Mouse (Mus musculus) embryonic facial prominence, embryonic 15.5 days (tissue): ENCODE data around the gene Vmn1r223. TPM values are rescaled to one million over a fixed set of nuclear protein-coding genes. Genes with fewer than 3 reads are reported as not detected.
"Not testable (repeated sequence)": the region's sequence is repeated elsewhere in the genome, so short reads cannot be mapped to it uniquely, and the experiment has no call there.

ENCODE experiments used
- ATAC-seq: fragments of 200-750 bp; cut with Nextera tagmentation; 2 replicates; pipeline ENCODE4 v1.8.0; 2017; ENCODE audit warnings: low read depth, moderate TSS enrichment; ENCODE audit not compliant: insufficient number of reproducible peaks, low FRiP score, low TSS enrichment
- H3K27ac ChIP-seq: fragments of 300-500 bp; sonication (generic); replicated peaks from 2 replicates; pipeline ENCODE4 v1.5.1; 2015; ENCODE audit warnings: mild to moderate bottlenecking, inconsistent platforms
- H3K27me3 ChIP-seq: fragments of 300-500 bp; sonication (generic); 2 replicates; pipeline ENCODE4 v1.6.1; 2015; ENCODE audit warnings: inconsistent platforms
- H3K36me3 ChIP-seq: fragments of 300-500 bp; sonication (generic); 2 replicates; pipeline ENCODE4 v1.6.1; 2015; ENCODE audit warnings: mild to moderate bottlenecking, inconsistent platforms
- H3K4me1 ChIP-seq: fragments of 300-500 bp; sonication (generic); 2 replicates; pipeline ENCODE4 v1.6.1; 2015; ENCODE audit warnings: inconsistent platforms
- H3K4me2 ChIP-seq: fragments of 300-500 bp; sonication (generic); replicated peaks from 2 replicates; pipeline ENCODE4 v1.6.1; 2015; ENCODE audit warnings: mild to moderate bottlenecking, inconsistent platforms
- H3K4me3 ChIP-seq: fragments of 300-500 bp; sonication (generic); replicated peaks from 2 replicates; pipeline ENCODE4 v1.5.1; 2015; ENCODE audit warnings: mild to moderate bottlenecking, inconsistent platforms
- H3K9ac ChIP-seq: fragments of 300-500 bp; sonication (generic); 2 replicates; pipeline ENCODE4 v1.6.1; 2015; ENCODE audit warnings: inconsistent platforms
- H3K9me3 ChIP-seq: fragments of 300-500 bp; sonication (generic); replicated peaks from 2 replicates; pipeline ENCODE4 v1.6.1; 2016; ENCODE audit warnings: inconsistent platforms
- WGBS: fragments of 180-500 bp; shearing (Covaris S2); methylation state at CpG from one replicate; pipeline ENCODE4 v1.1.7; 2015; 5-methylcytosine and 5-hydroxymethylcytosine counted together
- polyA plus RNA-seq: library from polyadenylated mRNA; unstranded; fragments of >200 nt; fragmentation: Nextera tagmentation; extraction: Ambion mirVana; gene quantifications from 2 replicates; pipeline ENCODE4 v1.2.1, GENCODE M21; 2015

Gene Vmn1r223
- not detected in 2 replicates for polyA plus RNA-seq

GRCm38 (mm10) chr13:23246834-23247233, at the start of gene Vmn1r223:
TSS of gene Vmn1r223 (plus strand) at chr13:23247134.
- not testable (repeated sequence) for H3K4me2 ChIP-seq, H3K27me3 ChIP-seq, ATAC-seq, H3K36me3 ChIP-seq, H3K4me1 ChIP-seq, H3K9me3 ChIP-seq, H3K4me3 ChIP-seq, H3K9ac ChIP-seq, H3K27ac ChIP-seq
- 81% methylated on average over 1 of the region's 1 CpGs for WGBS

GRCm38 (mm10) chr13:23203885-23204284, 43.0 kb upstream of the Vmn1r223 start:
- not testable (repeated sequence) for H3K9ac ChIP-seq, H3K4me2 ChIP-seq, H3K27me3 ChIP-seq, H3K4me3 ChIP-seq, H3K27ac ChIP-seq, H3K4me1 ChIP-seq, H3K36me3 ChIP-seq, ATAC-seq, H3K9me3 ChIP-seq
- 62% methylated on average over 1 of the region's 1 CpGs for WGBS

- H3K27me3 ChIP-seq, H3K4me2 ChIP-seq, H3K9ac ChIP-seq, H3K9me3 ChIP-seq, H3K27ac ChIP-seq, H3K36me3 ChIP-seq, H3K4me1 ChIP-seq, ATAC-seq, H3K4me3 ChIP-seq: not testable (repeated sequence)
- 72% methylated on average over 2 of the region's 2 CpGs for WGBS
These were observed 33.1 kb upstream of the Vmn1r223 start, which contains the start of gene Vmn1r221 for GRCm38 (mm10) chr13:23213827-23214226. TSS of gene Vmn1r221 (plus strand) at chr13:23214127.

GRCm38 (mm10) chr13:23235847-23236246, 11.1 kb upstream of the Vmn1r223 start, which contains the start of gene Vmn1r222:
TSS of gene Vmn1r222 (minus strand) at chr13:23235947.
- not testable (repeated sequence) for H3K4me3 ChIP-seq, H3K4me1 ChIP-seq, H3K9ac ChIP-seq, H3K36me3 ChIP-seq, H3K4me2 ChIP-seq, H3K27ac ChIP-seq, ATAC-seq, H3K9me3 ChIP-seq, H3K27me3 ChIP-seq

- no peak for ATAC-seq
These were observed 11.7 kb downstream of the Vmn1r223 start for GRCm38 (mm10) chr13:23258546-23259048.

GRCm38 (mm10) chr13:23268606-23269005, 21.7 kb downstream of the Vmn1r223 start:
- not testable (repeated sequence) for H3K36me3 ChIP-seq, H3K27me3 ChIP-seq, ATAC-seq, H3K9me3 ChIP-seq, H3K4me1 ChIP-seq, H3K9ac ChIP-seq, H3K4me3 ChIP-seq, H3K27ac ChIP-seq, H3K4me2 ChIP-seq
- WGBS, result 86% methylated on average over 3 of the region's 3 CpGs

More at GRCm38 (mm10) chr13:23258546-23259048, 11.7 kb downstream of the Vmn1r223 start:
- no peak overlapping the region for H3K4me2 ChIP-seq
- H3K4me3 ChIP-seq, result no peak overlapping the region
- H3K36me3 ChIP-seq, result no peaks in the 10 kb centered on the region
- 74% methylated on average over 2 of the region's 2 CpGs for WGBS
- H3K27me3 ChIP-seq, result no peaks in the 10 kb centered on the region
- H3K4me1 ChIP-seq, result no peaks in the 10 kb centered on the region
- H3K9me3 ChIP-seq, result no peaks in the 10 kb centered on the region
- no peak overlapping the region for H3K27ac ChIP-seq
- H3K9ac ChIP-seq, result no peak overlapping the region

- 39% methylated on average over 4 of the region's 4 CpGs for WGBS
These were observed 22.2 kb downstream of the Vmn1r223 start for GRCm38 (mm10) chr13:23269127-23269526.

GRCm38 (mm10) chr13:23269681-23270080, 22.7 kb downstream of the Vmn1r223 start:
- Histone ChIP-seq H3K27ac (no peak overlapping the region), H3K9me3 (no peaks in the 10 kb centered on the region), H3K36me3 (no peaks in the 10 kb centered on the region), H3K4me1 (peaks cover 7% of the 10 kb centered on the region; the same call in 1 of the 2 replicates), H3K4me3 (peak overlapping the region; percentile 31), H3K9ac (no peak overlapping the region), H3K27me3 (peaks cover 5% of the 10 kb centered on the region), H3K4me2 (peak overlapping the region; percentile 44)
- ATAC-seq, result no peak
- WGBS, result 17% methylated on average over 11 of the region's 11 CpGs

More at GRCm38 (mm10) chr13:23269127-23269526, 22.2 kb downstream of the Vmn1r223 start:
- not testable (repeated sequence) for ATAC-seq, H3K27ac ChIP-seq, H3K4me3 ChIP-seq, H3K4me2 ChIP-seq, H3K36me3 ChIP-seq, H3K4me1 ChIP-seq, H3K9ac ChIP-seq, H3K27me3 ChIP-seq, H3K9me3 ChIP-seq

GRCm38 (mm10) chr13:23270321-23271101, 23.6 kb downstream of the Vmn1r223 start:
- ATAC-seq, result peak; percentile 65; the same call in 1 of the 2 replicates

DNA sequence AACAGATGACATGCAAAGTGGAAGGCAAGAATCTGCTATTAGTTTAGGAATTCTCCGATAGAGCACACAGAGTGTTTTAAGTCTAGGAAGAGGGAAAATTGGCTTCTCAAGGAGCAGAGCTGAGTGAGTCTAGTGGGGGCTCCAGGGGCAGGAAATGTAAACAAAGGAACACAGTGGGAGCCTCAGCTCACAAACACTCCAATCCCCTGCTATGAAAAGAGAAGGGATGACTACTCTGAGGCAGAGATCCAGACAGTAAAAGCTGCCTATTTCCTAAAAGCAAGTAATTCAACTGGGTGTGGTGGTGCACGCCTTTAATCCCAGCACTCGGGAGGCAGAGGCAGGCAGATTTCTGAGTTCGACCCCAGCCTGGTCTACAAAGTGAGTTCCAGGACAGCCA, 32.6 kb downstream of the Vmn1r223 start:
- no peaks in the 10 kb centered on the region for H3K9me3 ChIP-seq
- H3K27ac ChIP-seq, result no peak overlapping the region
- no peaks in the 10 kb centered on the region for H3K36me3 ChIP-seq
- no peaks in the 10 kb centered on the region for H3K4me1 ChIP-seq
- WGBS, result 77% methylated on average over 4 of the region's 4 CpGs
- peaks cover 6% of the 10 kb centered on the region; the same call in 1 of the 2 replicates for H3K27me3 ChIP-seq
- no peak overlapping the region for H3K4me3 ChIP-seq
- ATAC-seq, result no peak
- H3K4me2 ChIP-seq, result no peak overlapping the region
- H3K9ac ChIP-seq, result no peak overlapping the region

More at GRCm38 (mm10) chr13:23270321-23271101, 23.6 kb downstream of the Vmn1r223 start:
- H3K4me1 ChIP-seq, result peaks cover 7% of the 10 kb centered on the region; the same call in 1 of the 2 replicates
- H3K9ac ChIP-seq, result no peak overlapping the region
- 2% methylated on average over 34 of the region's 34 CpGs for WGBS
- peaks cover 5% of the 10 kb centered on the region for H3K27me3 ChIP-seq
- H3K4me3 ChIP-seq, result peak overlapping the region; percentile 31
- H3K36me3 ChIP-seq, result no peaks in the 10 kb centered on the region
- no peak overlapping the region for H3K27ac ChIP-seq
- H3K4me2 ChIP-seq, result peak overlapping the region; percentile 44
- H3K9me3 ChIP-seq, result no peaks in the 10 kb centered on the region

DNA sequence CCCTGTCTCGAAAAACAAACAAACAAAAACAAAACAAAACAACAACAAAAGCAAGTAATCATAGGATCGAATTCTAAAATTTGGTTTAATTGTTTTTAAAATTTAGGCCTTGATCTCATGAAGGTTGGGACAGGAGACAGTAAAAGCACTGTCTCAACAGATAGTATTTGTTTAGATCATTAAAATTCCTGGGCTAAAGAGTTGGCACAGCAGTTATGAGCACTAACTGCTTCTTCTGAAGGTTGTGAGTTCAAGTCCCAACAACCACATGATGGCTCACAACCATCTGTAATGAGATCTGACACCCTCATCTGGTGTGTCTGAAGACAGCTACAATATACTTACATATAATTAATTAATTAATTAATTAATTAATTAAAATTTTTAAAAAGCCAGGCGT, 33.1 kb downstream of the Vmn1r223 start:
- ATAC-seq, result no peak
- Histone ChIP-seq H3K36me3 (no peaks in the 10 kb centered on the region), H3K27me3 (peaks cover 6% of the 10 kb centered on the region; the same call in 1 of the 2 replicates), H3K4me3 (no peak overlapping the region), H3K4me2 (no peak overlapping the region), H3K9me3 (no peaks in the 10 kb centered on the region), H3K4me1 (no peaks in the 10 kb centered on the region), H3K27ac (no peak overlapping the region), H3K9ac (no peak overlapping the region)
- 80% methylated on average over 3 of the region's 3 CpGs for WGBS
